Mouse (Mus musculus): ENCODE data around the gene Gid8. TPM values are rescaled to one million over a fixed set of nuclear protein-coding genes. Genes with fewer than 3 reads are reported as not detected.
"Not testable (repeated sequence)": the region's sequence is repeated elsewhere in the genome, so short reads cannot be mapped to it uniquely, and the experiment has no call there.

Gid8 gene
- total RNA-seq, 1 experiment from 2014 or later = 72.3 TPM

- DNase-seq = no peak
Measured at GRCm38 (mm10) chr2:180710276-180711155, 599 bp downstream of the Gid8 start.

- DNase-seq = no peak
Measured at GRCm38 (mm10) chr2:180711527-180711926, 1.6 kb downstream of the Gid8 start.

DNA sequence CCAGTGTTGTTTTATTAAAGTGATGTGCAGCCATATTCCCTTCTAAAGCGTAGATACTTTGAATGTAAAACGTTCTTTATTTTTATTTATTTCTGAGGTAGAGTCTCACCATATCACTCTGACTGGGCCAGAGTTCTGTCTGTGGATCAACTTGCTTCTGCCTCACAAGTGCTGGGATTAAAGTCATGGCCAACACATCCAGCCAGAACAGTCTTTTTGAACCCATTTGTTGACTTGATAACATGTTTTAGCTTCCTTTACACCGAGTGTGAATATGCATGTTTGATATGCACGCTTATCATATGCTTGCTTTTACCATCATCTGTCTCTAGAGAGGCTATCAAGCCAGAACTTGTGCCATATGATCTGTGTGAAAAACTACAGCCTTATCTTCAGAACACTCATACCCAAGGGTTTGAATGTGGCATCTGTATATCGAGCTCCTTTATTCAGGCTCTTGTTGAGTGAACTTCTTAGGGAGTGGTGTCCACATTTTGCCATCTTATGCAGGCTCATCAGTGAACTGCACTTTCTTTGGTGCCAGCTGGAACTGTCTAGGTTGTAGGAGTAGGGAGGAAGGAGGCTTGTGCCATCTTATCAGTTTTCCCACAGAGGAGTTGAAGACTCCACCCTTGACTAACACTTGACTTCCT lies 2.2 kb downstream of the Gid8 start:
- no peak for DNase-seq

DNA sequence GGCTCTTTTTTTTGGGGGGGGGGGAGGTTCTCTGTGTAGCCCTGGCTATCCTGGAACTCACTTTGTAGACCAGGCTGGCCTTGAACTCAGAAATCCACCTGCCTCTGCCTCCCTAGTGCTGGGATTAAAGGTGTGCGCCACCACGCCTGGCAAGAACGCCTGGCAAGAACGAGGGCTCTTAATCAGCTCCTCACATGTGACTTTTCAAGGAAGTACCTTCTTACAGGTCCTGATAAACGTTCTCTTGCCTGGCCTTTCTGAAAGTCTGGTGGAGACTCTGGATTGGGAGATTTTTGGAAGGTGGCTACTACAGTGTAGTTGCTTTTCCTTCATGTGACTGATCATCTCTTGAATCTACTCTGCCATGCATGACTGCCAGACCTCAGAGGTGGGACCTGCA lies 12.8 kb downstream of the Gid8 start:
- DNase-seq = not testable (repeated sequence)

DNA sequence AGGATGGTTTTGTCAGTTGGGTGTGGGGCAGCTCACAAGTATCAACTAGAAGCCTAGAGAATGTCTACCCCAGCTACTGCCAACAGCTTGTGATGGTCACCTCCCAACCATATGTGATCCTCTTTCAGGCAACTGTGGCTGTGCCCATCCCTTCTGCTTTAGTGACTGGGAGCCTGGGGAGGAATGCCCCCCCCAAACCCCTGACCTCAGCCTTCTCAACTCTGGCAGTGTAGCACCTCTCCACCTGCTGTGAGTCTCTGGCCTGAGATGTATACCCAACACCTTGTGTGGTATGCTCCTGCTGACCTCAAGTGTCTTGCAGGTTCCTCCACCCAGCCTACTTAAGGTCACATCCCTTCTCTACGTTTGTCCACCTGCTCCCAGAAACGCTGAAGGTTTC lies 13.9 kb downstream of the Gid8 start:
- no peak for DNase-seq

GRCm38 (mm10) chr2:180724585-180725413 lies 14.9 kb downstream of the Gid8 start, which contains the start of gene Slc17a9:
Gene Slc17a9, plus strand, starts transcription at chr2:180725263.
- peak; percentile 60 for DNase-seq

DNA sequence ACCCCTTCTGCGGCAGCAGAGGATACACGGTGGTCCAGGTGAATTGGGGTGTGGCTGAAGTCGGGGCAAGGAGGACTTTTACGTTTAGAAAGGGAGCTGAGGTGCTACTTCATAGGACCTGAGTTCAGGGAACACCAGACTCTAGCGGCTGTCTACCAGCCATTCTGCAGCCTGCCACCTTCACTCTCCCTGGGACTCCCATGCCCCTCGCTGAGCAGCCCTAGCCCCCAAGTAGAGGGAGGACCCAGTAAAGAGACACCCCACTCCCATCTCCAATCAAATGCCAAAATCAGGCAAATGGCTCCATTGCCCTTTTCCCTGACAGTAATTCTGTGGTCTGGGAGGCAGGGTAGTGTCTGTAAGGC lies 15.5 kb downstream of the Gid8 start:
- no peak for DNase-seq

GRCm38 (mm10) chr2:180725856-180726629 lies 16.1 kb downstream of the Gid8 start:
- no peak for DNase-seq

GRCm38 (mm10) chr2:180726658-180727442 lies 16.9 kb downstream of the Gid8 start:
- no peak for DNase-seq

DNA sequence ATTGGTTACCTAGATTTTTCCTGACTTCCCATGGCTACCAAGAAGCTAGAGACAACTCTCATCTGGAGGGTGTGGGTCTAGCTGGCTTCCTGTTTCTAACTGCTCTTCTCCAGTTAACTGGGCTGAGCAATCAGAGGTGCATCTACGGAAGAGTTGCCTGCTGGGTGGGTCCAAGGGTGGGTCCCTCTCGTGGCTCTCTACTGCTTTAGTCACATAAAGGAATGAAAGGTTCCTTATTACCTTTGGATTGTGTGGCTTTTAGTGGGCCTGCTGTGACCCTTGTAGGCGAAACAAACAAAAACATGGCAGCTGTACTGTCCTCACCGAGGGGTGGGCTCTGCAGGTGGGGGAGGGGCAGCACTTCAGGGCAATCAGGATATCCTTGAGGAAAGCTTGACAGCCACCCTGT lies 17.7 kb downstream of the Gid8 start:
- no peak for DNase-seq

GRCm38 (mm10) chr2:180731036-180731435 lies 21.1 kb downstream of the Gid8 start:
- DNase-seq = peak; percentile 46

DNA sequence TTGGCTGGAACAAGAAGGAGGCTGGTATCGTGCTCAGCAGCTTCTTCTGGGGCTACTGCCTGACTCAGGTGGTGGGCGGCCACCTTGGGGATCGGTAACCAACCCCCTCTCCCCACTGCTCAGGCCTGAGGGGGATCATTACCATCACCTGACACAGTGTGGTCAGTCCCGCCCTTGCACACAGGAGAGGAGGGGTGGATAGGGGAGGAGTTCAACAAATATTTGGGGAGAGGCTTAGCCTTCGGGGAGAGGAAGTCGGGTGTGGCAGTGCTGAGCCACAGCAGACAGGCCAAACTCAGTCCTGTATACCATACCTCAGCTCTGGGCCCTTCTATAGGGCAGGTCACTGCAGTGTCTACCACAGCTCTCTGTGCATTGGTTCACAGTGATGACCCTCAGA lies 22.1 kb downstream of the Gid8 start:
- no peak for DNase-seq

DNA sequence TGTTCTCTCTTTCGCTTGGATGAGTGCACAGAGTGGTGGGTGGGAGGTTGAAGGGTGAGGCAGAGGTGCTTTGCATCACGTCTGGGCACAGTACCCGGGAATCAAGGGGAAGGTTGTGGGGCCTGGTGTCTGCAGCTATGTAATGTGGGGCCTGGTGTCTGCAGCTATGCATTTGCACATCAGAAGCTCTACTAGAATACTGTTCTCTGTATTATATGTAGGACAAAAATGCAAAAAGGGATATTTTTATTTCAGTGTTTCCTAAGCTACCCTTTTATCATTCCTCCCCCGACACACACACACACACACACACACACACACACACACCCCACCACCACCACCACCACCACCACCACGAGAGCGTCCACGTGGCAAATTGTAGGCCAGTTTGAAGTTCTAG lies 25.3 kb downstream of the Gid8 start:
- no peak for DNase-seq

DNA sequence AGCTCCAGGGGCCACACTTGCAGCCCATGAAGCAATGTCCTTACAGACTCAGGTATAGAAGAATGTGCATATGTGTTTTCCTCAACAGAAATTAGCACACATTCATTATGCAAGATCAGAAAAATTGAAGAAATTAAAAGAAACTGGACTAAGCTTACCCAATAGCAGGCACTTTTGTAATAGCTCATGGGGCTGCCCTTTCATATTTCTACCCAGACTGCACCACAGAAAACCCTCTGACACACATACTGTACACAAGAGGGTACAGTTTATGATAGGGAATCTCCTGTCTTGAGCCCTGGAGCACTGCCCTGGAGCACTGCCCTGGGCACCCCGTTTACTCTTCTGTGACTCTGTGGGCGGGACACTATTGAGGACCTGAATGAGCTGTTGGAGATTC lies 28.1 kb downstream of the Gid8 start:
- no peak for DNase-seq

- DNase-seq = no peak
Measured at GRCm38 (mm10) chr2:180740349-180740748, 30.4 kb downstream of the Gid8 start.

GRCm38 (mm10) chr2:180741421-180741820 lies 31.5 kb downstream of the Gid8 start:
- no peak for DNase-seq

DNA sequence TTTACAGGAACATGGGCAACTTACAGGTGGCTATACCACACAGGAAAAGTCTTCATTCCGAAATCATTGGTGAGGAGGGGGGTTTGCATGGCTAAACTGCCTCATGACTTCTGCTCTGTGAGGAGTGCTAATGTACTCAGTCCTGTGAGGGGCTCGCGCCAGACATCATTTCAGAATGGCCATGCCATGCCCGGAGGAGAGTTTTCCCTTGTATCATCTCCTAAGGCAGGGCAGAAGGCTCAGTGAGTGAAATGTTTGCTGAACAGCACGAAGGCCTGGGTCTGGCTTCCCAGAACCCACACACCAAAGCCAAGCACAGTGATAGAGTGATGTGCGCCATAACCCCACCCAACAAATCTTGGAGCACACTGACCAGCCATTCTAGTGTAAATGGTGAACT lies 32.9 kb downstream of the Gid8 start:
- no peak for DNase-seq

DNA sequence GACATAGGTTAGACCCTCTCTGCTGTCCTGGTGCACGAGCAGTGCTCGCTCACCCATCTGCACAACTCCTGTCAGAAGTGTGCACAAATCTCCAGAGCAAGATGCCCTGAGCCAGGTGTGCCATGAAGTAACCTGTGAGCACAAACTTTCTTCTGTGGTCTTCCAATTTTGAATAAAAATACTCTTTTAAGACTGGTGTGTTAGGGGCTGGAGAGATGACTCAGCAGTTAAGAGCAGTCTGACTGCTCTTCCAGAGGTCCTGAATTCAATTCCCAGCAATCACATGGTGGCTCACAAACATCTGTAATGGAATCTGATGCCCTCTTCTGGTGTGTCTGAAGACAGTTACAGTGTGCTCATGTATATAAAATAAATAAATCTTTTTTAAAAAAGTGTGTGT lies 33.4 kb downstream of the Gid8 start:
- no peak for DNase-seq

DNA sequence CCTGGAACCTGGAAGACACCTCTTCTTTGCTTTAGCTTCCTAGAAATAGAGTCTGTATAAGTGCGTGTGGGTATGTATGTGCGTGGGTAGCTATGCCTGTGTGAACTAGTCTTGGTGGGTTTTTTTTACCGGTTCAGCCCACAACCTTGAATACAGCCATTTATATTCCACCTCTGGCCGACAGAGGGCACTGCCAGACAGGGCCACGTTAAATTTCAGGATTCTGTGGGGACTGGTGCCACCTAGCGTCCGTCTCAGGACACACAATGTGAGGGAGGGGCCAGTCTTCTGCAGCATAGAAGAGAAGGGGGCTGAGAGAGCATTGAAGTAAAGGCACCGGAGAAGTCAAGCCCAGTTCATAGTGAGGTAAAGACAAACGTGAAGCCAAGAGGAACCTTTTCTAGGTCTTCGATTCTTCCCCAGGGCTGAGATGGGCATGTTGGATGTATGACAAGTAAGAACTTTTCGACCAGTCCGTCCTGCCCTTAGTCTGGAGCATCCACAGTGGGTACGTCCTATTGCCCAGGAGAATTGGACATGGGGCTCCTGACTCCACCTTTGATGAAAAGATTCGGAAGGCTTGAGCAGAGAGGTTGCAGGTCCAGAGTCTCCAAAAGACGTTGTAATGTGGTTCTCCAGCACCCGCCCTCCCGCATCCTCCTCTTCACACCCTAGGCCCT lies 35.5 kb downstream of the Gid8 start:
- DNase-seq = peak; percentile 81

DNA sequence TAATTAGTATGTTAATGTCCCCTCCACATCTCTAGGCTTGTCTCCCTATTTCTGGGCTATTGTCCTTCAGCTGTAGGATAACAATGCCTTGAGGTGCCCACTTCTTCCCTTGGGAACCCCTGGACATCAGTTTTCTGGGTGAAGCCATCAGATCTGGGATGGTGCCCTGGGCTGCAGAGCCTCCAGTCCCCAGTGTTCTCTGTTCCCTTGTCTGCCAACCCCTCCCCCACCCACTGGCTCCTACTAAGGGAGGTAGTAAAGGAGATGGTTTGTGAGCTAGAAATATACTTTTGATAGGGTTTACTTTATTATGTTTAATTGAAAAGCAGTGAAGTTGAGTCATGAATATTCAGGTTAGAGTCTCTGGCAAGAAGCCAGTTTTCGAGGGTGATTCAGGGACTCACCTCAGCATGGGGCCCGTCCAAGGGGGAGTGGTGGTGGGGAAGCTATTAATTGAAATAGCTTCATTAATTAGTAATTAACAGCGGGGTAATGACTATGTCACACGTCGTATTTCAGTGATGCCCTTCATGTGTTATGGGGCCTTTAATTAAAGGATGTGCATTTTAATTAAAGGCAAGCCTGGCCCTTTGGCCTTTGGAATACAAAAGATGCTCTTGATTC lies 36.8 kb downstream of the Gid8 start:
- DNase-seq = no peak
